Mouse (Mus musculus): ENCODE measurements at regions not wholly inside any gene's neighbourhood (a gene's known extent, or its start where the extent isn't known, plus 50 kb on each side); places are given as distances from the start of the nearest gene placed in this dataset.

GRCm38 (mm10) chr19:20035223-20035622 lies 355.5 kb downstream of the Anxa1 start:
- no peak for DNase-seq (ENCODE audit: low spot score in 2 of 2)

- no peak for DNase-seq (ENCODE audit: low spot score in 2 of 2)
Observed at GRCm38 (mm10) chr19:20027667-20028282, 363.0 kb downstream of the Anxa1 start.

- DNase-seq (ENCODE audit: low spot score in 2 of 2): no peak
Observed at GRCm38 (mm10) chr19:20014114-20014513, 376.6 kb downstream of the Anxa1 start.

- no peak for DNase-seq (ENCODE audit: low spot score in 2 of 2)
Observed at GRCm38 (mm10) chr19:20009801-20010441, 380.8 kb downstream of the Anxa1 start.

GRCm38 (mm10) chr19:20005932-20006625 lies 384.7 kb downstream of the Anxa1 start:
- no peak for DNase-seq (ENCODE audit: low spot score in 2 of 2)

GRCm38 (mm10) chr19:19987255-19987654 lies 403.5 kb downstream of the Anxa1 start:
- no peak for DNase-seq (ENCODE audit: low spot score in 2 of 2)

GRCm38 (mm10) chr19:19978816-19979215 lies 411.9 kb downstream of the Anxa1 start:
- no peak for DNase-seq (ENCODE audit: low spot score in 2 of 2)

GRCm38 (mm10) chr19:19977609-19978259 lies 413.0 kb downstream of the Anxa1 start:
- DNase-seq (ENCODE audit: low spot score in 2 of 2): no peak

GRCm38 (mm10) chr19:19976776-19977175 lies 414.0 kb downstream of the Anxa1 start:
- DNase-seq (ENCODE audit: low spot score in 2 of 2): no peak

- DNase-seq (ENCODE audit: low spot score in 2 of 2): no peak
Observed at GRCm38 (mm10) chr19:19969780-19970512, 420.8 kb downstream of the Anxa1 start.

- no peak for DNase-seq (ENCODE audit: low spot score in 2 of 2)
Observed at GRCm38 (mm10) chr19:19969335-19969734, 421.4 kb downstream of the Anxa1 start.

GRCm38 (mm10) chr19:19945247-19945646 lies 445.5 kb downstream of the Anxa1 start:
- no peak for DNase-seq (ENCODE audit: low spot score in 2 of 2)

GRCm38 (mm10) chr19:19942697-19943096 lies 448.0 kb downstream of the Anxa1 start:
- DNase-seq (ENCODE audit: low spot score in 2 of 2): no peak

- DNase-seq (ENCODE audit: low spot score in 2 of 2): no peak
Observed at GRCm38 (mm10) chr19:19921109-19921508, 469.6 kb downstream of the Anxa1 start.

GRCm38 (mm10) chr19:19885933-19886710 lies 504.6 kb downstream of the Anxa1 start:
- no peak for DNase-seq (ENCODE audit: low spot score in 2 of 2)

GRCm38 (mm10) chr19:19880895-19881294 lies 509.8 kb downstream of the Anxa1 start:
- DNase-seq (ENCODE audit: low spot score in 2 of 2): no peak

- DNase-seq (ENCODE audit: low spot score in 2 of 2): no peak
Observed at GRCm38 (mm10) chr19:19848152-19848551, 542.6 kb downstream of the Anxa1 start.

- DNase-seq (ENCODE audit: low spot score in 2 of 2): no peak
Observed at GRCm38 (mm10) chr19:19807992-19808391, 582.8 kb downstream of the Anxa1 start.

GRCm38 (mm10) chr19:19793835-19794234 lies 596.9 kb downstream of the Anxa1 start:
- DNase-seq (ENCODE audit: low spot score in 2 of 2): no peak

GRCm38 (mm10) chr19:19783507-19783906 lies 607.2 kb downstream of the Anxa1 start:
- peak in 1 of 2 experiments; percentile 37 for DNase-seq (ENCODE audit: low spot score in 2 of 2)

GRCm38 (mm10) chr19:19777891-19778290 lies 612.9 kb downstream of the Anxa1 start:
- no peak for DNase-seq (ENCODE audit: low spot score in 2 of 2)
